Mouse (Mus musculus): Measurements from ENCODE around the gene Btbd2. TPM values are rescaled to one million over a fixed set of nuclear protein-coding genes. Genes with fewer than 3 reads are reported as not detected.
A peak's percentile ranks its signal among the peaks of the same experiment; 100 is the strongest.

The Btbd2 gene
- total RNA-seq, 1 experiment from 2014 or later: 13.6 TPM

GRCm38 (mm10) chr10:80622661-80623456 lies 34.0 kb downstream of the Btbd2 start, which contains the start of gene Csnk1g2:
Gene Csnk1g2, plus strand, starts transcription at chr10:80622838.
- ATAC-seq (replicated peaks in 1 of 2; ENCODE audit: insufficient read depth in 1 of 2, low FRiP score in 2 of 2, low TSS enrichment in 1 of 2, low read depth in 1 of 2, poor library complexity in 2 of 2, severe bottlenecking in 2 of 2): no peak

- ATAC-seq (replicated peaks in 1 of 2; ENCODE audit: insufficient read depth in 1 of 2, low FRiP score in 2 of 2, low TSS enrichment in 1 of 2, low read depth in 1 of 2, poor library complexity in 2 of 2, severe bottlenecking in 2 of 2): peak; percentile 86 to 89
Measured at GRCm38 (mm10) chr10:80621940-80622660, 34.8 kb downstream of the Btbd2 start.

- ATAC-seq (replicated peaks in 1 of 2; ENCODE audit: insufficient read depth in 1 of 2, low FRiP score in 2 of 2, low TSS enrichment in 1 of 2, low read depth in 1 of 2, poor library complexity in 2 of 2, severe bottlenecking in 2 of 2): no peak
Measured at GRCm38 (mm10) chr10:80621690-80621939, 35.3 kb downstream of the Btbd2 start.

- ATAC-seq (replicated peaks in 1 of 2; ENCODE audit: insufficient read depth in 1 of 2, low FRiP score in 2 of 2, low TSS enrichment in 1 of 2, low read depth in 1 of 2, poor library complexity in 2 of 2, severe bottlenecking in 2 of 2): no peak
Measured at GRCm38 (mm10) chr10:80620796-80621689, 35.8 kb downstream of the Btbd2 start.

- no peak for ATAC-seq (replicated peaks in 1 of 2; ENCODE audit: insufficient read depth in 1 of 2, low FRiP score in 2 of 2, low TSS enrichment in 1 of 2, low read depth in 1 of 2, poor library complexity in 2 of 2, severe bottlenecking in 2 of 2)
Measured at GRCm38 (mm10) chr10:80620365-80620764, 36.5 kb downstream of the Btbd2 start.

GRCm38 (mm10) chr10:80619465-80620244 lies 37.2 kb downstream of the Btbd2 start:
- no peak for ATAC-seq (replicated peaks in 1 of 2; ENCODE audit: insufficient read depth in 1 of 2, low FRiP score in 2 of 2, low TSS enrichment in 1 of 2, low read depth in 1 of 2, poor library complexity in 2 of 2, severe bottlenecking in 2 of 2)

GRCm38 (mm10) chr10:80618181-80618580 lies 38.7 kb downstream of the Btbd2 start:
- peak in 1 of 2 experiments; percentile 11; a peak in 1 of 4 replicates for ATAC-seq (replicated peaks in 1 of 2; ENCODE audit: insufficient read depth in 1 of 2, low FRiP score in 2 of 2, low TSS enrichment in 1 of 2, low read depth in 1 of 2, poor library complexity in 2 of 2, severe bottlenecking in 2 of 2)

- ATAC-seq (replicated peaks in 1 of 2; ENCODE audit: insufficient read depth in 1 of 2, low FRiP score in 2 of 2, low TSS enrichment in 1 of 2, low read depth in 1 of 2, poor library complexity in 2 of 2, severe bottlenecking in 2 of 2): no peak
Measured at GRCm38 (mm10) chr10:80614351-80614750, 42.5 kb downstream of the Btbd2 start.

GRCm38 (mm10) chr10:80613821-80614220 lies 43.0 kb downstream of the Btbd2 start:
- ATAC-seq (replicated peaks in 1 of 2; ENCODE audit: insufficient read depth in 1 of 2, low FRiP score in 2 of 2, low TSS enrichment in 1 of 2, low read depth in 1 of 2, poor library complexity in 2 of 2, severe bottlenecking in 2 of 2): no peak

- no peak for ATAC-seq (replicated peaks in 1 of 2; ENCODE audit: insufficient read depth in 1 of 2, low FRiP score in 2 of 2, low TSS enrichment in 1 of 2, low read depth in 1 of 2, poor library complexity in 2 of 2, severe bottlenecking in 2 of 2)
Measured at GRCm38 (mm10) chr10:80611905-80612304, 45.0 kb downstream of the Btbd2 start.

- peak; percentile 57 to 65 for ATAC-seq (replicated peaks in 1 of 2; ENCODE audit: insufficient read depth in 1 of 2, low FRiP score in 2 of 2, low TSS enrichment in 1 of 2, low read depth in 1 of 2, poor library complexity in 2 of 2, severe bottlenecking in 2 of 2)
Measured at GRCm38 (mm10) chr10:80611024-80611423, 45.8 kb downstream of the Btbd2 start.

- ATAC-seq (replicated peaks in 1 of 2; ENCODE audit: insufficient read depth in 1 of 2, low FRiP score in 2 of 2, low TSS enrichment in 1 of 2, low read depth in 1 of 2, poor library complexity in 2 of 2, severe bottlenecking in 2 of 2): peak in 1 of 2 experiments; percentile 12; a peak in 1 of 4 replicates
Measured at GRCm38 (mm10) chr10:80610116-80610785, 46.6 kb downstream of the Btbd2 start.

GRCm38 (mm10) chr10:80609269-80609924 lies 47.5 kb downstream of the Btbd2 start:
- ATAC-seq (replicated peaks in 1 of 2; ENCODE audit: insufficient read depth in 1 of 2, low FRiP score in 2 of 2, low TSS enrichment in 1 of 2, low read depth in 1 of 2, poor library complexity in 2 of 2, severe bottlenecking in 2 of 2): no peak

- ATAC-seq (replicated peaks in 1 of 2; ENCODE audit: insufficient read depth in 1 of 2, low FRiP score in 2 of 2, low TSS enrichment in 1 of 2, low read depth in 1 of 2, poor library complexity in 2 of 2, severe bottlenecking in 2 of 2): no peak
Measured at GRCm38 (mm10) chr10:80608435-80608834, 48.4 kb downstream of the Btbd2 start.

GRCm38 (mm10) chr10:80606737-80607350 lies 50.0 kb downstream of the Btbd2 start:
- no peak for ATAC-seq (replicated peaks in 1 of 2; ENCODE audit: insufficient read depth in 1 of 2, low FRiP score in 2 of 2, low TSS enrichment in 1 of 2, low read depth in 1 of 2, poor library complexity in 2 of 2, severe bottlenecking in 2 of 2)

GRCm38 (mm10) chr10:80606306-80606705 lies 50.6 kb downstream of the Btbd2 start:
- ATAC-seq (replicated peaks in 1 of 2; ENCODE audit: insufficient read depth in 1 of 2, low FRiP score in 2 of 2, low TSS enrichment in 1 of 2, low read depth in 1 of 2, poor library complexity in 2 of 2, severe bottlenecking in 2 of 2): no peak
